Mouse (Mus musculus): Measurements from ENCODE around the gene Rabgap1l.

GRCm38 (mm10) chr1:160351146-160351879, 441.7 kb downstream of the Rabgap1l start:
- no peak for TF ChIP-seq CTCF (IDR thresholded peaks at IDR 0.05; ENCODE audit: low read depth, low read length)
- no peak for TF ChIP-seq GATA1 (IDR thresholded peaks at IDR 0.05; ENCODE audit: borderline replicate concordance, low read length)
- no peak for TF ChIP-seq GATA2 (IDR thresholded peaks at IDR 0.05; ENCODE audit: borderline replicate concordance, low read depth, low read length)
- TF ChIP-seq TAL1 (conservative IDR thresholded peaks at IDR 0.05; ENCODE audit: low read depth, low read length), result no peak

Data from G1E (cell line).